Mouse (Mus musculus): Measurements from ENCODE around the gene Msantd4.
"Not testable (repeated sequence)": the region's sequence is repeated elsewhere in the genome, so short reads cannot be mapped to it uniquely, and the experiment has no call there.

Gene Msantd4
- long read RNA-seq, experiment 1, transcript Msantd4-202 (3 exons, 2,800 nt), result major isoform, 11 of 16 reads
- long read RNA-seq, experiment 1, partial matches to known transcripts, result 5 of 16 reads
- long read RNA-seq, experiment 1, other reads (novel, unspliced or antisense), result 0 of 16 reads
- long read RNA-seq, experiment 2, transcript Msantd4-202 (3 exons, 2,800 nt), result major isoform, 20 of 25 reads
- long read RNA-seq, experiment 2, partial matches to known transcripts, result 0 of 25 reads
- long read RNA-seq, experiment 2, other reads (novel, unspliced or antisense), result 1 of 25 reads

GRCm38 (mm10) chr9:4375828-4376639 lies at the start of gene Msantd4:
Gene Msantd4, plus strand, starts transcription at chr9:4376562.
- intact Hi-C loops (cut with DNase I), result loop anchor here (5.0 kb wide), 1 partner anchor 69 kb away; the partner anchor contains the start of genes Aasdhppt and Kbtbd3

- intact Hi-C loops (cut with DNase I), result no loop called here
Observed at GRCm38 (mm10) chr9:4353163-4353562, 23.2 kb upstream of the Msantd4 start.

- intact Hi-C loops (cut with DNase I), result loop anchor here (5.0 kb wide), 1 partner anchor 69 kb away; the partner anchor contains the start of genes Aasdhppt and Kbtbd3
Observed at GRCm38 (mm10) chr9:4376640-4377120, 318 bp downstream of the Msantd4 start.

GRCm38 (mm10) chr9:4400801-4401200 lies 24.4 kb downstream of the Msantd4 start:
- intact Hi-C loops (cut with DNase I), result not testable (repeated sequence)

Small RNA genes lying within 50 kb of the gene (microRNA-seq; reads per million reads assigned to microRNA genes)
- gene Gm23992, result 0 reads per million in 2 experiments
